Mouse (Mus musculus) MEL (cell line): Measurements from ENCODE around the gene Mbnl1. TPM values are rescaled to one million over a fixed set of nuclear protein-coding genes. Genes with fewer than 3 reads are reported as not detected.

Source experiments
- DNase-seq: peaks from one replicate; pipeline ENCODE4 v3.0.0; 2011; ENCODE audit warnings: low read depth, low spot score
- H3K27ac ChIP-seq: 2 replicates; pipeline ENCODE4 v1.5.1; 2012; ENCODE audit warnings: low read depth, mild to moderate bottlenecking, control low read depth, low read length, moderate library complexity; ENCODE audit not compliant: control insufficient read depth
- H3K27me3 ChIP-seq, 2 experiments: fragments of 150-350 bp in 1 of 2; sonication (generic) in 1 of 2; 2 replicates each; pipeline ENCODE4 v1.6.1; 2012; ENCODE audit warnings: low read length in 2 of 2, mild to moderate bottlenecking in 2 of 2, improper control_type of control experiment in 1 of 2, moderate library complexity in 1 of 2; ENCODE audit not compliant: insufficient read depth in 2 of 2, control insufficient read depth in 1 of 2
- H3K36me3 ChIP-seq, 2 experiments: 2 replicates each; pipeline ENCODE4 v1.6.1; 2012 to 2014; ENCODE audit warnings: low read length in 2 of 2, improper control_type of control experiment in 1 of 2, inconsistent platforms in 1 of 2, mild to moderate bottlenecking in 1 of 2; ENCODE audit not compliant: insufficient read depth in 2 of 2, control insufficient read depth in 1 of 2
- H3K4me1 ChIP-seq, 2 experiments: fragments of 150-350 bp in 1 of 2; sonication (generic) in 1 of 2; 2 replicates each; pipeline ENCODE4 v1.6.1; 2012; ENCODE audit warnings: low read length in 2 of 2, improper control_type of control experiment in 1 of 2, mild to moderate bottlenecking in 1 of 2; ENCODE audit not compliant: insufficient read depth in 2 of 2, control insufficient read depth in 1 of 2
- H3K4me3 ChIP-seq, 2 experiments: fragments of 150-350 bp in 1 of 2; sonication (generic) in 1 of 2; 2 replicates each; pipeline ENCODE4 v1.5.1; 2012; ENCODE audit warnings: low read depth in 2 of 2, low read length in 2 of 2, mild to moderate bottlenecking in 2 of 2, moderate library complexity in 2 of 2, control low read depth in 1 of 2, improper control_type of control experiment in 1 of 2; ENCODE audit not compliant: control insufficient read depth in 1 of 2, insufficient read depth in 1 of 2
- H3K79me2 ChIP-seq: 2 replicates; pipeline ENCODE4 v1.6.1; 2012; ENCODE audit warnings: mild to moderate bottlenecking, low read length, moderate library complexity; ENCODE audit not compliant: control insufficient read depth, poor library complexity, insufficient read depth
- H3K9ac ChIP-seq: 2 replicates; pipeline ENCODE4 v1.6.1; 2012; ENCODE audit warnings: low read depth, mild to moderate bottlenecking, control low read depth, low read length, moderate library complexity; ENCODE audit not compliant: control insufficient read depth, poor library complexity, severe bottlenecking
- H3K9me3 ChIP-seq: fragments of 150-350 bp; sonication (generic); replicated peaks from 2 replicates; pipeline ENCODE4 v1.6.1; 2012; ENCODE audit warnings: mild to moderate bottlenecking, low read length, improper control_type of control experiment, moderate library complexity; ENCODE audit not compliant: insufficient read depth
- CHD2 ChIP-seq: IDR thresholded peaks from 2 replicates; pipeline ENCODE4 v1.6.1; 2011; ENCODE audit warnings: low read length, improper control_type of control experiment
- CTCF ChIP-seq, 3 experiments: IDR thresholded peaks in 2 of 3; conservative IDR thresholded peaks in 1 of 3; 2 replicates each; pipeline ENCODE4 v1.5.1; 2011 to 2012; ENCODE audit warnings: low read length in 3 of 3, low read depth in 2 of 3, mild to moderate bottlenecking in 2 of 3, improper control_type of control experiment in 1 of 3, inconsistent platforms in 1 of 3, mixed read lengths in 1 of 3, moderate library complexity in 1 of 3; ENCODE audit not compliant: control insufficient read depth in 1 of 3, insufficient read depth in 1 of 3, poor library complexity in 1 of 3, severe bottlenecking in 1 of 3
- E2F4 ChIP-seq: IDR thresholded peaks from 2 replicates; pipeline ENCODE4 v1.6.1; 2011; ENCODE audit warnings: low read depth, low read length, improper control_type of control experiment, borderline replicate concordance
- ELF1 ChIP-seq: IDR thresholded peaks from 2 replicates; pipeline ENCODE4 v1.6.1; 2014; ENCODE audit warnings: low read depth, mild to moderate bottlenecking, inconsistent platforms, low read length, improper control_type of control experiment, moderate library complexity
- GABPA ChIP-seq: IDR thresholded peaks from 2 replicates; pipeline ENCODE4 v1.6.1; 2012; ENCODE audit warnings: low read depth, mild to moderate bottlenecking, inconsistent platforms, low read length, improper control_type of control experiment, moderate library complexity
- GATA1 ChIP-seq: IDR thresholded peaks from 2 replicates; pipeline ENCODE4 v1.6.1; 2011; ENCODE audit warnings: low read depth, low read length, improper control_type of control experiment
- HCFC1 ChIP-seq: IDR thresholded peaks from 2 replicates; pipeline ENCODE4 v1.6.1; 2012; ENCODE audit warnings: low read depth, mild to moderate bottlenecking, inconsistent platforms, low read length, improper control_type of control experiment, moderate library complexity
- MAFK ChIP-seq: IDR thresholded peaks from 2 replicates; pipeline ENCODE4 v1.6.1; 2011; ENCODE audit warnings: low read depth, mild to moderate bottlenecking, low read length, improper control_type of control experiment, borderline replicate concordance
- MEF2A ChIP-seq: IDR thresholded peaks from 2 replicates; pipeline ENCODE4 v1.6.1; 2014; ENCODE audit warnings: low read depth, mild to moderate bottlenecking, inconsistent platforms, low read length, improper control_type of control experiment; ENCODE audit not compliant: poor library complexity, insufficient replicate concordance, severe bottlenecking; ENCODE audit errors: extremely low read depth
- MXI1 ChIP-seq: IDR thresholded peaks from 2 replicates; pipeline ENCODE4 v1.6.1; 2011; ENCODE audit warnings: mild to moderate bottlenecking, low read depth, low read length, improper control_type of control experiment
- MYB ChIP-seq: IDR thresholded peaks from 2 replicates; pipeline ENCODE4 v1.6.1; 2011; ENCODE audit warnings: mild to moderate bottlenecking, low read depth, low read length, improper control_type of control experiment
- NELFE ChIP-seq: IDR thresholded peaks from 2 replicates; pipeline ENCODE4 v1.6.1; 2011; ENCODE audit warnings: low read depth, low read length, improper control_type of control experiment
- NRF1 ChIP-seq: IDR thresholded peaks from 2 replicates; pipeline ENCODE4 v1.6.1; 2014; ENCODE audit warnings: low read depth, mild to moderate bottlenecking, inconsistent platforms, low read length, improper control_type of control experiment, moderate library complexity; ENCODE audit not compliant: poor library complexity, insufficient read depth, severe bottlenecking
- POLR2AphosphoS2 ChIP-seq: IDR thresholded peaks from 2 replicates; pipeline ENCODE4 v1.6.1; 2011; ENCODE audit warnings: low read length, improper control_type of control experiment
- POLR2AphosphoS5 ChIP-seq: IDR thresholded peaks from 2 replicates; pipeline ENCODE4 v1.6.1; 2012; ENCODE audit warnings: low read depth, borderline replicate concordance, mild to moderate bottlenecking, inconsistent platforms, low read length, moderate library complexity, mixed read lengths
- RAD21 ChIP-seq: IDR thresholded peaks from 2 replicates; pipeline ENCODE4 v1.6.1; 2011; ENCODE audit warnings: mild to moderate bottlenecking, low read depth, low read length, improper control_type of control experiment
- SIN3A ChIP-seq: IDR thresholded peaks from 2 replicates; pipeline ENCODE4 v1.6.1; 2012; ENCODE audit warnings: low read length, improper control_type of control experiment, inconsistent platforms
- SMC3 ChIP-seq: IDR thresholded peaks from 2 replicates; pipeline ENCODE4 v1.6.1; 2011; ENCODE audit warnings: low read depth, low read length, improper control_type of control experiment
- TAL1 ChIP-seq: IDR thresholded peaks from 2 replicates; pipeline ENCODE4 v1.6.1; 2012; ENCODE audit warnings: mild to moderate bottlenecking, inconsistent platforms, low read length, moderate library complexity, mixed read lengths
- UBTF ChIP-seq: IDR thresholded peaks from 2 replicates; pipeline ENCODE4 v1.6.1; 2012; ENCODE audit warnings: low read depth, mild to moderate bottlenecking, inconsistent platforms, low read length, improper control_type of control experiment, moderate library complexity, borderline replicate concordance; ENCODE audit not compliant: insufficient read depth
- USF2 ChIP-seq, 2 experiments: IDR thresholded peaks; 2 replicates each; pipeline ENCODE4 v1.6.1; 2011 to 2012; ENCODE audit warnings: improper control_type of control experiment in 2 of 2, low read length in 2 of 2, borderline replicate concordance in 1 of 2, inconsistent platforms in 1 of 2, low read depth in 1 of 2, mild to moderate bottlenecking in 1 of 2; ENCODE audit not compliant: insufficient read depth in 1 of 2
- ZKSCAN1 ChIP-seq: IDR thresholded peaks from 2 replicates; pipeline ENCODE4 v1.6.1; 2012; ENCODE audit warnings: low read depth, mild to moderate bottlenecking, inconsistent platforms, low read length, improper control_type of control experiment, moderate library complexity
- ZNF384 ChIP-seq: IDR thresholded peaks from 2 replicates; pipeline ENCODE4 v1.6.1; 2012; ENCODE audit warnings: low read depth, mild to moderate bottlenecking, inconsistent platforms, low read length, improper control_type of control experiment
- polyA plus RNA-seq, 2 experiments: library from polyadenylated mRNA; stranded (reverse) in 1 of 2; unstranded in 1 of 2; fragments of >175 nt in 1 of 2; fragments of >200 nt in 1 of 2; gene quantifications; 2 replicates each; pipeline versions ENCODE4 v1.2.1 to v1.2.4; 2012; ENCODE audit warnings: low replicate concordance in 2 of 2, low read depth in 1 of 2; ENCODE audit not compliant: insufficient read length in 2 of 2, insufficient read depth in 1 of 2, missing spikeins in 1 of 2
- total RNA-seq: library from RNA; depleted of rRNA; stranded (reverse); fragments of 300-350 nt; gene quantifications from 2 replicates; pipeline ENCODE4 v1.2.3, GENCODE M21; 2012

Mbnl1 gene
- total and polyA plus RNA-seq, 3 experiments, result 250 to 371 (median 341) TPM

GRCm38 (mm10) chr3:60507496-60507895 lies 34.9 kb downstream of the Mbnl1 start:
- peaks cover 60 to 74% of the 10 kb centered on the region in 2 experiments for H3K36me3 ChIP-seq
- H3K4me1 ChIP-seq, result peaks cover 18 to 43% of the 10 kb centered on the region in 2 experiments
- H3K4me3 ChIP-seq, result no peak overlapping the region
- no peak overlapping the region for H3K27ac ChIP-seq
- no peak for DNase-seq
- no peak overlapping the region for H3K9ac ChIP-seq
- H3K27me3 ChIP-seq, result no peaks in the 10 kb centered on the region
- peaks cover 82% of the 10 kb centered on the region for H3K79me2 ChIP-seq
- TF ChIP-seq USF2 (IDR thresholded peaks at IDR 0.05; ENCODE audit: borderline replicate concordance in 1 of 2, insufficient read depth in 1 of 2, low read depth in 1 of 2, low read length in 2 of 2), result no peak
- TF ChIP-seq E2F4, result no peak
- no peak for TF ChIP-seq NRF1
- no peak for TF ChIP-seq GABPA
- TF ChIP-seq POLR2AphosphoS2, result no peak
- TF ChIP-seq MEF2A, result no peak
- no peak for TF ChIP-seq MXI1
- no peaks in the 10 kb centered on the region for H3K9me3 ChIP-seq

- Histone ChIP-seq H3K4me3 (no peak overlapping the region), H3K27ac (no peak overlapping the region), H3K9me3 (no peaks in the 10 kb centered on the region), H3K27me3 (no peaks in the 10 kb centered on the region), H3K79me2 (peaks cover 81% of the 10 kb centered on the region), H3K36me3 (peaks cover 62 to 73% of the 10 kb centered on the region in 2 experiments), H3K4me1 (peaks cover 18 to 42% of the 10 kb centered on the region in 2 experiments), H3K9ac (no peak overlapping the region)
- TF ChIP-seq NELFE, result no peak
- no peak for TF ChIP-seq ZNF384
- no peak for TF ChIP-seq E2F4
- TF ChIP-seq RAD21, result no peak
- no peak for TF ChIP-seq POLR2AphosphoS5
- TF ChIP-seq NRF1, result no peak
- no peak for TF ChIP-seq SIN3A
- no peak for DNase-seq
Measured at GRCm38 (mm10) chr3:60507979-60508378, 35.3 kb downstream of the Mbnl1 start.

- Histone ChIP-seq H3K4me1 (peaks cover 19 to 46% of the 10 kb centered on the region in 2 experiments), H3K27ac (no peak overlapping the region), H3K36me3 (peaks cover 52 to 70% of the 10 kb centered on the region in 2 experiments)
Measured at GRCm38 (mm10) chr3:60511197-60511596, 38.6 kb downstream of the Mbnl1 start.

More at GRCm38 (mm10) chr3:60511197-60511596, 38.6 kb downstream of the Mbnl1 start:
- DNase-seq, result no peak
- no peaks in the 10 kb centered on the region for H3K27me3 ChIP-seq
- TF ChIP-seq NELFE (no peak), MAFK (no peak), GATA1 (no peak), HCFC1 (no peak), ZKSCAN1 (no peak), TAL1 (no peak), MYB (no peak), UBTF (no peak), SMC3 (no peak), ELF1 (no peak), CHD2 (no peak), SIN3A (no peak), MXI1 (no peak), CTCF (IDR thresholded peaks at IDR 0.05 in 2 of 3, conservative IDR thresholded peaks at IDR 0.05 in 1 of 3; ENCODE audit: control insufficient read depth in 1 of 3, insufficient read depth in 1 of 3, low read depth in 2 of 3, low read length in 3 of 3, poor library complexity in 1 of 3, severe bottlenecking in 1 of 3) (no peak)
- TF ChIP-seq, all 39 proteins: peak for 0
- Histone ChIP-seq H3K9me3 (no peaks in the 10 kb centered on the region), H3K9ac (no peak overlapping the region), H3K79me2 (peaks cover 76% of the 10 kb centered on the region), H3K4me3 (no peak overlapping the region)
